Mouse (Mus musculus) neural tube, embryonic 15.5 days (tissue): ENCODE measurements around the gene Gm49395. TPM values are rescaled to one million over a fixed set of nuclear protein-coding genes. Genes with fewer than 3 reads are reported as not detected.

Experiments used
- ATAC-seq: fragments of 200-750 bp; cut with Nextera tagmentation; 2 replicates; pipeline ENCODE4 v1.8.0; 2017; ENCODE audit warnings: mild to moderate bottlenecking, moderate TSS enrichment, moderate library complexity; ENCODE audit not compliant: low FRiP score
- H3K27ac ChIP-seq: fragments of 300-500 bp; sonication (generic); replicated peaks from 2 replicates; pipeline ENCODE4 v1.5.1; 2015; ENCODE audit warnings: mild to moderate bottlenecking, inconsistent platforms
- H3K27me3 ChIP-seq: fragments of 300-500 bp; sonication (generic); replicated peaks from 2 replicates; pipeline ENCODE4 v1.6.1; 2015; ENCODE audit warnings: inconsistent platforms
- H3K36me3 ChIP-seq: fragments of 300-500 bp; sonication (generic); 2 replicates; pipeline ENCODE4 v1.6.1; 2015; ENCODE audit warnings: inconsistent platforms
- H3K4me1 ChIP-seq: fragments of 300-500 bp; sonication (generic); 2 replicates; pipeline ENCODE4 v1.6.1; 2015; ENCODE audit warnings: inconsistent platforms
- H3K4me2 ChIP-seq: fragments of 300-500 bp; sonication (generic); 2 replicates; pipeline ENCODE4 v1.6.1; 2015; ENCODE audit warnings: inconsistent platforms, mild to moderate bottlenecking, moderate library complexity
- H3K4me3 ChIP-seq: fragments of 300-500 bp; sonication (generic); replicated peaks from 2 replicates; pipeline ENCODE4 v1.5.1; 2015; ENCODE audit warnings: mild to moderate bottlenecking, inconsistent platforms
- H3K9ac ChIP-seq: fragments of 300-500 bp; sonication (generic); replicated peaks from 2 replicates; pipeline ENCODE4 v1.6.1; 2015; ENCODE audit warnings: mild to moderate bottlenecking, inconsistent platforms
- H3K9me3 ChIP-seq: fragments of 300-500 bp; sonication (generic); replicated peaks from 2 replicates; pipeline ENCODE4 v1.6.1; 2016; ENCODE audit warnings: inconsistent platforms
- WGBS: fragments of 180-500 bp; shearing (Covaris S2); methylation state at CpG from one replicate; pipeline ENCODE4 v1.1.7; 2015; ENCODE audit warnings: mixed read lengths; 5-methylcytosine and 5-hydroxymethylcytosine counted together
- polyA plus RNA-seq: library from polyadenylated mRNA; unstranded; fragments of >200 nt; fragmentation: Nextera tagmentation; extraction: Ambion mirVana; gene quantifications from 2 replicates; pipeline ENCODE4 v1.2.1, GENCODE M21; 2015

Gm49395 gene
- polyA plus RNA-seq, 1 experiment from 2014 or later, result 2.9 TPM

DNA sequence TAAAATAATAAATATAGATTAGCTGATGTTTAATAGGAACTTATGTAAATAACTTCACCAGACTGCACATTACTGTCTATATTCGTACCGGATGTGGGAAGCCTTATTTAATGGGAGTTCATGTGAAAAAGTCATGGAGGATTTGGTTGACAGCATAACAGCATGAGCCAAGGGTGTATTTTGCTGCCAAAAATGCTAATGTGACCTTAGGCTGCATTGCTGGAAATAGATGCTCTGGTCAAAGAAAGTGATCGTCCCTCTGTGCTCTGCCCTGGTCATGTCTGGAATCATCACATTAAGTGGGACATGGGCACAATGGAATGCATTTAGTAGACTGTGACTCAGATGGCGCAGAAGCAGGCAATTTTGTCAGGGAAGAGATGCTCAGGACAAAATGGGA, 64.4 kb downstream of the Gm49395 start:
- no peak for ATAC-seq
- Histone ChIP-seq H3K4me1 (0 out of 2 replicates have a peak, but pooled peaks cover 3% of the 10 kb centered on the region), H3K9me3 (no peaks in the 10 kb centered on the region), H3K4me3 (no peak overlapping the region), H3K9ac (no peak overlapping the region), H3K27me3 (no peaks in the 10 kb centered on the region), H3K4me2 (no peak overlapping the region), H3K27ac (no peak overlapping the region), H3K36me3 (no peaks in the 10 kb centered on the region)
- 64% methylated on average over 4 of the region's 4 CpGs for WGBS

DNA sequence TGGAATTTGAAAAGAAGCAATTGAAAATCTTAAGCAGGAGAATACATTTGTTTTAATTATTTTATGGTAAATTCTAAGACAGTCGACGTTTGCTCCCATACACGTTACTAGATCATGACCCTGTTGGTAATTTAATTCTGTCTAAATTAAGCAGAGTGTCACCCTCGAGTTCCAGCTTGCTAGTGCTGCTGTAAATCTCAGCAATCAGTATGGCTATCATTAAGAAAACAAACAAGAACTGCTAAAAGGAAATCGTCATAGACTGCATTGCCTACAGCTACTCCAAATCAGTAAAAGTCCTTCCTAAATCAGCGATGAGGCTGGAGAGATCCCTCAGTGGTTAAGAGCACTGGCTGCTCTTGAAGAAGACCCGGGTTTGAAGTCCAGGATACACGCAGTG, 66.3 kb downstream of the Gm49395 start:
- no peak overlapping the region for H3K4me2 ChIP-seq
- no peak overlapping the region for H3K9ac ChIP-seq
- 0 out of 2 replicates have a peak, but pooled peaks cover 3% of the 10 kb centered on the region for H3K4me1 ChIP-seq
- no peaks in the 10 kb centered on the region for H3K27me3 ChIP-seq
- WGBS, result 70% methylated on average over 8 of the region's 8 CpGs
- no peaks in the 10 kb centered on the region for H3K36me3 ChIP-seq
- no peaks in the 10 kb centered on the region for H3K9me3 ChIP-seq
- no peak overlapping the region for H3K27ac ChIP-seq
- H3K4me3 ChIP-seq, result no peak overlapping the region
- ATAC-seq, result no peak

DNA sequence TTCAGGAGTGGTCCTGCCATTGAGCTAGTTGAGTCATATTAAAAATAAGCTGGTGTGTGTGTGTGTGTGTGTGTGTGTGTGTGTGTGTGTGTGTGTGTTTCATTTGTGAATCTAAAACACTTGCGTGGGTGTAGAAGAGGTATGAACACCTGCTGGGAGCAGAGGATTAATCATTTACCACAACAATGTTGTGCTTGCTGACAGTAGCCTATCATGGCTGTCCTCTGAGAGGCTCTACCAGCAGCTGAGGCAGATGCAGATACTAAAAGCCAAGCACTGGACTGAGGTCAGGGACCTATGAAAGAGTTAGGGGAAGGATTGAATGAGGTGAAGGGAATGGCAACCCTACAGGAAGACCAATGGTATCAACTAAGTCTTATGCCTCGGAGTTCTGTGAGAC, 68.6 kb downstream of the Gm49395 start:
- Histone ChIP-seq H3K4me1 (0 out of 2 replicates have a peak, but pooled peaks cover 3% of the 10 kb centered on the region), H3K9me3 (no peaks in the 10 kb centered on the region), H3K9ac (no peak overlapping the region), H3K4me3 (no peak overlapping the region), H3K27ac (no peak overlapping the region), H3K4me2 (no peak overlapping the region), H3K27me3 (no peaks in the 10 kb centered on the region), H3K36me3 (no peaks in the 10 kb centered on the region)
- 91% methylated on average over 2 of the region's 2 CpGs for WGBS
- no peak for ATAC-seq

DNA sequence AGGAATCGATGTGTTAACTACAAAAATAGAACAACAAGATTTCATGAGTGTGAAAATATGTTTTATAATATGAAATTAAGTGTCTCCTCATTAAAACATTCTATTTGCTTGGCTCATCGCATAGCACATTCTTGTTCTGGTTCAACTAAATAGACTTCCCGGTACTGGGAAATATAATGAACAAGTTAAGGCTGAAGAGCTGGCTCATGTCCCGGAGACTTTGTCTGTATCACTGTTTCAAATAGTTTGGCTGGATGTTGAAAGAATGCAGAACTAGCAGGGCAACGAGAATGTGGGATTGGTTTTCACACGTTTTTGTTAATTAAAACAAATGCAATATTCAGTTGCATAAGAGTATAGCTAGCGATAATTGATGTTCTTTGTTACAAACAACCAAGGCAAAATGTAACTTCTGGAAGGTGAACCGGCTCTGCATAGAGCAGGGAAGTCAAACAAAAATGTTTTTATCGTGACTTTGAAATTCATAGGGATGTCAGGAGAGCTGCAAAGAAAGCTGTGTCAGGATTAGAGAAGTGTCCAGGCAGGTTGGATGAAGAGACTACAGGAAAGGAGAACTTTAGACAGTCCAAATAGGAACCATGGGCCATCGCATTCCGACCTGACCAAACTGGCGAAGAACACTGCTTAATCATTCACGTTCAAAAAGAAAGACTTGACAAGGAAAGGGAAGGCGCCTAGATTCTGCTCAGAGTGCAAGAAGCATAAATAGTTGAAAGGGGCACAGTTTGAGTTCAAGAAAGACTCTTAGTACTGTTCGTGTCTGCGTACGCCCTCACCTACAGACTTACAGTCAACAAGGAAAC, 70.3 kb downstream of the Gm49395 start:
- Histone ChIP-seq H3K9ac (no peak overlapping the region), H3K4me1 (no peaks in the 10 kb centered on the region)
- ATAC-seq, result no peak

DNA sequence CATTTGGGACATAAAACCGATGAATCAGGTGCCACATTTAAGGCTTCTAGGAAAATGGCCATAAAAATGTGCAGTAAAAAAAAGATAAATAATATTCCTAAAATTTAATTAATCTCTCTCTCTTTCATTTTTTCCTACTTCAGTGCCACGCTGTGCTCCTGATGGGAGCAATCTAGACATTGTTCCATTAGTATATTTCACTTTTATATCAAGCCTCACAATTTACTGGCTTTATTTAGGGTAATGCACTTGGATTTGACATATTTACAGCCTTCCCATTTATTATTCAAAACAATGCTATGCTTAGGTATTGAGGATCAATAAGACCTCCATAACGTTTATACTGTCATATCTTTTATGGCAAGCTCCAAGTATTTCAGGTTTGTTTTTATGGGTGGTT, 76.3 kb downstream of the Gm49395 start:
- 0 out of 2 replicates have a peak, but pooled peaks cover 3% of the 10 kb centered on the region for H3K4me1 ChIP-seq
- no peak overlapping the region for H3K27ac ChIP-seq
- no peak for ATAC-seq
- no peak overlapping the region for H3K4me3 ChIP-seq
- no peak overlapping the region for H3K9ac ChIP-seq
- no peaks in the 10 kb centered on the region for H3K36me3 ChIP-seq
- no peak overlapping the region for H3K4me2 ChIP-seq
- 54% methylated on average over 3 of the region's 3 CpGs for WGBS
- no peaks in the 10 kb centered on the region for H3K9me3 ChIP-seq
- no peaks in the 10 kb centered on the region for H3K27me3 ChIP-seq

More for the DNA sequence above, 70.3 kb downstream of the Gm49395 start:
- no peaks in the 10 kb centered on the region for H3K27me3 ChIP-seq
- no peak overlapping the region for H3K4me2 ChIP-seq
- no peak overlapping the region for H3K4me3 ChIP-seq
- no peak overlapping the region for H3K27ac ChIP-seq
- no peaks in the 10 kb centered on the region for H3K36me3 ChIP-seq
- no peaks in the 10 kb centered on the region for H3K9me3 ChIP-seq
- 86% methylated on average over 17 of the region's 17 CpGs for WGBS

DNA sequence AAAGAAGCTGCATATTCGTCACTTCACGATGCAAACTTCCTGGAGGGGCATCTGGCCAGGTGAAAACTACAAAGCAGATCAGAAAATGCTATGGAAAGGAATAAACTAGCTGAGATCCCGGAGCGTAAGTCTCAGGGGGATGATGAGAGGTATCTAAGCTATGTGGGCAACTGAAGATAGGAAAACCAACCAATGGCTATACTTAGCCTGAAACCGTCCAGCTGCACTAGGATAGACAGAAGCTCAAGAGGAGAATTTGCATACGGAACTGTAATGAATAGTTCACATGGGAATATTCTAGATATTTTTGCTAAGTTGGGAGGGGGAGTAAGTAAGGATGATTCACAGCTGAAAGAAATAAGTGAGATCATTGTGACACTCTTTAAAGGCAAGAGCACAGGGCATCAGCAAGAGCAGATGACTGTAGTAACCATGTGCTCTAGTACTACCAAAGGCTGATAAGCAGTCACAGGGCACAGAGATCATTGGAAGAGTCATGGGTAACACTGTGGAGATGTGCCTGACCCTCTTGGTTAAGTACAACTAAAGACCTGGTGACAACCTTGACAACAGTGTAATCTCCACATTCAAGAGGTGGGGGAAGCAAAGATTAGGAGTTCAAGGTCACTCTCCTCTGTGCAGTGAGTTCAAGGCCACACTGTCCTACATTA, 79.5 kb downstream of the Gm49395 start:
- Histone ChIP-seq H3K36me3 (no peaks in the 10 kb centered on the region), H3K4me2 (no peak overlapping the region), H3K9me3 (no peaks in the 10 kb centered on the region), H3K4me3 (no peak overlapping the region), H3K4me1 (0 out of 2 replicates have a peak, but pooled peaks cover 3% of the 10 kb centered on the region), H3K27me3 (no peaks in the 10 kb centered on the region), H3K9ac (no peak overlapping the region), H3K27ac (no peak overlapping the region)
- no peak for ATAC-seq
- 87% methylated on average over 6 of the region's 6 CpGs for WGBS

DNA sequence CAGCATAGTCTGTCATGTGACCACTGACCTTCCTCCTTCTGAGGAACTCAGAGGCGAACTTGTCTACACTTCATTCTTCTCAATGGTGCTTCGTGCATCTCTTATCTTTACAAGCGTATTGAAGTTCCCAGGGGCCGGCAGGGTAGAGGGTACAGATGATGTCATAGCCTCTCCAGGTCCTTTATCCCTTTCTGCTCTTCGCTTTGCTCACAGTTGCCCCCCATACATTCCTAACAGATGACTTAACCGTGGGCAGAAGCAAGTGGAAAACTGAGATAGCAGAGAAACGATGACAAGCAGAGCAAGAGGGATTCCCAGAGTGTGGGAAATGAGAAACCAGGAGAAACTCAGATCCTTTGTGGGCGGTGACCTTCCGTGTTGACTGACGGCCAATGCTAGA, 80.3 kb downstream of the Gm49395 start:
- H3K9ac ChIP-seq, result no peak overlapping the region
- no peak overlapping the region for H3K4me2 ChIP-seq
- H3K9me3 ChIP-seq, result no peaks in the 10 kb centered on the region
- H3K27me3 ChIP-seq, result no peaks in the 10 kb centered on the region
- 0 out of 2 replicates have a peak, but pooled peaks cover 3% of the 10 kb centered on the region for H3K4me1 ChIP-seq
- ATAC-seq, result no peak
- no peak overlapping the region for H3K27ac ChIP-seq
- H3K4me3 ChIP-seq, result no peak overlapping the region
- 89% methylated on average over 10 of the region's 10 CpGs for WGBS
- H3K36me3 ChIP-seq, result no peaks in the 10 kb centered on the region

DNA sequence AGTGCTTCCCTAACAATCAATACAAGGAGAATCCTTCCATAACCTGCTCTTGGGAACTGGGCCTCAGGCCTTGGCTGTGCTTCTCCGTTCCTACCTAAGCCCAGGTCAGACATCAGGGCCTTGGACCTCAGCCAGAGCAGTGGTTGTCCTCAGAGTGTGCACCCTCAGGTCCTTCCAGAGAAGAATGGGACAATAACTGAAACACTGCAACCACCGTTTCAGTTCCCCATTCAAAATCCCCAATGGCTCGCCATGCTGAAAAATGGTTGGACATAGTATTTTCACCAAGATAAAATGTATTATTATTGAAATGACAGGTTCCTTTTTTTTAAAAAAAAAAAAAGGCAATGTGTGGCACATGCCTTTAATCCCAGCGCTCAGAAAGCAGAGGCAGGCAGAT, 81.0 kb downstream of the Gm49395 start:
- H3K36me3 ChIP-seq, result no peaks in the 10 kb centered on the region
- no peaks in the 10 kb centered on the region for H3K9me3 ChIP-seq
- WGBS, result 91% methylated on average over 4 of the region's 4 CpGs
- 0 out of 2 replicates have a peak, but pooled peaks cover 3% of the 10 kb centered on the region for H3K4me1 ChIP-seq
- H3K9ac ChIP-seq, result no peak overlapping the region
- no peak overlapping the region for H3K4me3 ChIP-seq
- ATAC-seq, result no peak
- H3K27me3 ChIP-seq, result no peaks in the 10 kb centered on the region
- no peak overlapping the region for H3K4me2 ChIP-seq
- no peak overlapping the region for H3K27ac ChIP-seq

DNA sequence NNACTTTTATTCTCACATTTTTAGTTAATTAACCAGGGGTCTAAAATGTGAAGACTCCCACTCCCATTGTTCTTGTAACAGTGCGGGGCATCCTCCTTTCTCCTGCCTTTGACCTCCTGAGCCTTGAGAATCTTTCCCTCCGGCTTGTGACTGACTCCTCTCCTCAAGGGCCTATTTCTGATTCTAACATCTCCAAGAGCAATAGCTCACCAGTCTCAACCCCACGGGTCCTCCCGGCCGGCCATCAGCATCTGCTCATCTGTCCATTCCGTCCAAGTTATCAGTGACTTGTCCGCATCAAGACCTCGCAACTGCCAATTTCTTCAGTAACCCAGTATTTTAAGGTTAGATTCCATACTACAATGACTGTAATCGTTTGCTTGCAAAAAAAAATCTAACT, 84.2 kb downstream of the Gm49395 start:
- no peaks in the 10 kb centered on the region for H3K36me3 ChIP-seq
- no peak overlapping the region for H3K4me3 ChIP-seq
- no peak for ATAC-seq
- no peak overlapping the region for H3K4me2 ChIP-seq
- H3K27ac ChIP-seq, result no peak overlapping the region
- H3K9ac ChIP-seq, result no peak overlapping the region
- H3K9me3 ChIP-seq, result no peaks in the 10 kb centered on the region
- no peaks in the 10 kb centered on the region for H3K4me1 ChIP-seq
- WGBS, result 90% methylated on average over 9 of the region's 9 CpGs
- no peaks in the 10 kb centered on the region for H3K27me3 ChIP-seq

DNA sequence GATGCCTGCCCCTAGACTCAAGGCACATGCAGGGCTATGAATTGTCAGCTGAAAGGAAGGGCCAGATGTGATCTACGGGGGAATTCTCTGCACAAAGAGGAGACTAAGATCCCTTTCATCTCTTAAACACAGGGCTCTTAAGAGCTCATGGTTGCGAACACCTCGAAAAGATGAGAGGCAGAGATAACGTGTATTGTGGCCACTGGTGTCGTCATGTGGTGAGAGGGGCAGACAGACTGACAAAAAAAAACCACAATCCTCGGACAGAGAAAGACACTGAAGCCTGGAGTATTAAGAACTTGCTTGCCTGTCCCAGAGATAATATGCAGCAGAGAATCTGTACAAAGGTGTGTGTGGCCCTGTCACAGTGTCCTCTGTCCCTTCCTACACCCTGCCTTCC, 90.2 kb downstream of the Gm49395 start:
- Histone ChIP-seq H3K27ac (no peak overlapping the region), H3K4me1 (peaks cover under 1% of the 10 kb centered on the region; the same call in 1 of the 2 replicates), H3K4me2 (no peak overlapping the region), H3K36me3 (no peaks in the 10 kb centered on the region), H3K4me3 (no peak overlapping the region), H3K27me3 (no peaks in the 10 kb centered on the region), H3K9me3 (no peaks in the 10 kb centered on the region), H3K9ac (no peak overlapping the region)
- 63% methylated on average over 6 of the region's 6 CpGs for WGBS
- no peak for ATAC-seq

DNA sequence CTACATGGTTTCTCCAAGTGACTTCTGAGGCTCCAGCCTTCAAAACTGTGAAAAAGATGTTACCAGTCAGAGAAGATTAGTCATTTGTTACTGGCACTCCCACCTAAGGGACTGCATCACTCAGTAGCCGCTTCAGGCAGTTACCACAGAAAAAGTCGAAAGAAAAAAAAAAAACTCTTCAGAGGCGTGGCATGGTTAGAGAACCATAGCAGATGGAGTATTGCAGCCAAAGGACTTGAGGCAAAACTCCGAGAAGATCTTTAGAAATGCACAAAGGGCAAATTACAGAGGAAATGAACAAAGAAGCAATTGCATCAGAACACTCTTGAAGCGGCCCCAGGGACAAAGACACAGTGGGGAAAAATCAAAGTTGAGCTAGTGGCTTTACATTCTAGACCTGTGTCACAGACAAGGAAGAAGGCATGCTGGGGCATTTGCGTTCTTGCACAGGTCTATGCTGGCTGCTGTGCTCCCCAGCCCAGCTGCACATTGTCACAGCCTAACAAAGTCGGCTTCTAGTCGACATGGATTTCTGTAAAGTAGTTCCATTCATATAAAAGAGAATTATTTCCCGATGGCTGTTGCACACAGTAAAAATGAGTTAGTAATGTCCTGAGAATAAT, 95.4 kb downstream of the Gm49395 start:
- H3K9me3 ChIP-seq, result no peaks in the 10 kb centered on the region
- H3K27ac ChIP-seq, result no peak overlapping the region
- no peaks in the 10 kb centered on the region for H3K27me3 ChIP-seq
- peaks cover 6% of the 10 kb centered on the region for H3K4me1 ChIP-seq
- no peak overlapping the region for H3K4me2 ChIP-seq
- ATAC-seq, result no peak
- 35% methylated on average over 9 of the region's 9 CpGs for WGBS
- H3K4me3 ChIP-seq, result no peak overlapping the region
- no peaks in the 10 kb centered on the region for H3K36me3 ChIP-seq
- H3K9ac ChIP-seq, result no peak overlapping the region

DNA sequence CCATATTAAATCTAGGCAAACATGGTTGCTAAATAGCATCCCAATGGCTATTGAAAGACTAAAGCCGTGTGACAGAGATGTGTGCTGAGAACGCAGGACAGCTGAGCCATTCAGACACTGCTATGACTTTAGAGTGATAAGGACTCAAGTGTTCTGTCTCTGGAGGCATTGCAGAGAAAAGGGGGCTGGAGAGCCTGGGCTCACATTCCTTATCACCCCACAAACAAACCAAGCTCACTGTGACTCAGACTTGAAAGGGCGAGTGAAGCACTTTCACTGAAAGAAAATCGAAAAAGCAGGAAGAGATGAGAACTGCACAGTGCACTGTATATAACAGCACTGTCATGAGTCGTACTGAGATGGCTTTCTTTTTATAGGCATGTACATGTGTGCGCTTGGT, 96.4 kb downstream of the Gm49395 start:
- Histone ChIP-seq H3K4me2 (no peak overlapping the region), H3K36me3 (no peaks in the 10 kb centered on the region), H3K27me3 (no peaks in the 10 kb centered on the region), H3K9ac (no peak overlapping the region), H3K4me3 (no peak overlapping the region), H3K9me3 (no peaks in the 10 kb centered on the region), H3K4me1 (peaks cover 6% of the 10 kb centered on the region), H3K27ac (no peak overlapping the region)
- ATAC-seq, result no peak
- 85% methylated on average over 6 of the region's 6 CpGs for WGBS
